Mouse (Mus musculus): Measurements from ENCODE around the gene Matn1. TPM values are rescaled to one million over a fixed set of nuclear protein-coding genes. Genes with fewer than 3 reads are reported as not detected.

Matn1 gene
- polyA plus RNA-seq, 1 experiment from 2014 or later = not detected

DNA sequence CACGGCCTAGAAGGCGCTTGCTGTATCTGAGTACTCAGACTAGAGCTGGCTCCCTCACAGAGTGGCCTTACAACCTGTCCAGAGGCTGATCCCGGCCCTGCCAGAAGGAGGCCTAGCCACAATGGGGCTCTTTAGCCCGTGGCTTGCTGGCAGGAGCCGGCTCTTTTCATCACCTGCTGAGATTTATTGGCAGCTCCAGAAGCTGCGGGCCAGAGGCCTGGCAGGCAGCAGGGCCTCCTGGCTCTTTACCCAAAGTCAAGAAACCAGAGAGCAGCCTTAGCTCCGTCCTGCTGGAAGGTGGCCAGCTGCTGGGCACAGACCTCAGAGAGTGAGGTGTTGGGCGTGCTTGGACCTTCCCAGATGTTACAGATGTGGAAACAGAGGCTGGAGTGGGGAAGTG lies 37.9 kb upstream of the Matn1 start:
- no peak overlapping the region for H3K4me3 ChIP-seq (ENCODE audit: low read depth, low read length)

DNA sequence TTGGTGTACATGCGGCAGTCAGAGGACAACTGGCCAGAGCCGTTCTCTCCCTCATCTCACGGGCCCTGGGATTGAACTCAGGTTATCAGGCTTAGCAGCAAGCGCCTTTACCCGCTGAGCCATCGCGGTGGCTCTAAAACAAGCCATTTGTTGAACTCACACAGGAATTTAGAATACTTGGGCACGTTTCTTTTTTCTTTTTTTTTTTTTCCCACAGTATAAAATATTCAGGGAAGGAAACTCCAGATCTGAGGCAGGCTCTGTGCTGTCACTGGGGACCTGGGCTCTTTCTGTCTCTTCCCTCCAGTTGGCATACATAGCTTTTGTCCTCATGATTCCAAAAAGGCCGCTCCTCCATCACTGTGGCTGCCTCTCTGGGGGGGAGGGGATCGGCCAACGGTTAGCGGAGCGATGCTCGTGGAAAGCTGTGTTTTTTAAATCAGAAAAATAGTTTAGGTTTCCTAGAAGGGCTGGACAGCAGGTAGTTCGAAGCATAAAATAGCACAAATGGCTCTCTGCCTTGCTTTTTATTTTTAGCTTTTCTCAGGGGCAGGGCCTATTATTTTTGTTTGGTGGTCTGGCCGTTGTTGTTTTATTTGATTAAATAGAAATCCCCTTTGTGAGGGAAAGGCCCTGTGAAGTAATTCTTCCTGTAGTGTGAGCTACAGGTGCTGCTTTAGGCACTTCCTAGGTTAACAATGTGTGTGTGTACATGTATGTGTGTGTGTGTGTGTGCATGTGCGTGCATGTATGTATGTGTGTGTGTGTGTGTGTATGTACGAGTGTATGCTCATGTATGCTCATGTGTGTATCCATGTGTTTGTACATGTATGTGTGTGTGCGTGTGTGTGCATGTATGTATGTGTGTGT lies 36.8 kb upstream of the Matn1 start:
- Histone ChIP-seq H3K27me3 (ENCODE audit: control insufficient read depth, insufficient read depth, low read length) (no peaks in the 10 kb centered on the region), H3K4me2 (no peak overlapping the region), H3K4me1 (ENCODE audit: control insufficient read depth, insufficient read depth, low read length) (peaks cover 15% of the 10 kb centered on the region), H3K27ac (ENCODE audit: low read depth, low read length) (no peak overlapping the region), H3K36me3 (ENCODE audit: control insufficient read depth, insufficient read depth, low read length) (no peaks in the 10 kb centered on the region), H3K4me3 (ENCODE audit: low read depth, low read length) (no peak overlapping the region), H3K9me3 (replicated peaks; ENCODE audit: control insufficient read depth, low read length) (no peaks in the 10 kb centered on the region), H3K9ac (ENCODE audit: low read depth, low read length) (no peak overlapping the region)
- no peak for ATAC-seq (replicated peaks; ENCODE audit: insufficient number of reproducible peaks, low FRiP score, low TSS enrichment)
- 86% methylated on average over 19 of the region's 19 CpGs for WGBS (ENCODE audit: insufficient replicate concordance)

More for the DNA sequence above, 37.9 kb upstream of the Matn1 start:
- H3K9ac ChIP-seq (ENCODE audit: low read depth, low read length) = no peak overlapping the region
- H3K27ac ChIP-seq (ENCODE audit: low read depth, low read length) = no peak overlapping the region
- H3K4me2 ChIP-seq = no peak overlapping the region
- no peaks in the 10 kb centered on the region for H3K27me3 ChIP-seq (ENCODE audit: control insufficient read depth, insufficient read depth, low read length)
- H3K9me3 ChIP-seq (replicated peaks; ENCODE audit: control insufficient read depth, low read length) = no peaks in the 10 kb centered on the region
- H3K36me3 ChIP-seq (ENCODE audit: control insufficient read depth, insufficient read depth, low read length) = no peaks in the 10 kb centered on the region
- H3K4me1 ChIP-seq (ENCODE audit: control insufficient read depth, insufficient read depth, low read length) = peaks cover 21% of the 10 kb centered on the region
- ATAC-seq (replicated peaks; ENCODE audit: insufficient number of reproducible peaks, low FRiP score, low TSS enrichment) = no peak
- WGBS (ENCODE audit: insufficient replicate concordance) = 39% methylated on average over 8 of the region's 8 CpGs

DNA sequence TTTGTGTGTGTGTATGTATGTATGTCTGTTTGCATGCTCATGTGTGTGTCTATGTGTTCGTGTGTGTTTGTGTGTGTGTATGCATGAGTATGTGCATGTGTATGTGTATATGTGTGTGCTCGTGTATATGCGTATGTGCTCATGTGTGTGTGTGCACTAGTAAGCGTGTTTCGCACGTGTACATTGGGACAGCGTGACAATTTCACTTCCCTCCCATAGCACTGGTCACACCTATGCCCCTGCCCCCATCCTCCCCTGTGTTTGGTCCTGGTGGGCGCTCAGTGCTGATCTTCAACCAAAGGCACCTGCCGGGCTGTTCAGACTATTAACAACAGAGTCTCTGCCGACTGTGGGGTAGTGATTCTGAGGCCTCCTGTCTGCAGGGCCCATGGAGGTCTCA lies 36.1 kb upstream of the Matn1 start:
- H3K27me3 ChIP-seq (ENCODE audit: control insufficient read depth, insufficient read depth, low read length) = no peaks in the 10 kb centered on the region
- no peak overlapping the region for H3K9ac ChIP-seq (ENCODE audit: low read depth, low read length)
- no peak for ATAC-seq (replicated peaks; ENCODE audit: insufficient number of reproducible peaks, low FRiP score, low TSS enrichment)
- H3K4me1 ChIP-seq (ENCODE audit: control insufficient read depth, insufficient read depth, low read length) = peaks cover 8% of the 10 kb centered on the region
- H3K4me2 ChIP-seq = no peak overlapping the region
- H3K9me3 ChIP-seq (replicated peaks; ENCODE audit: control insufficient read depth, low read length) = no peaks in the 10 kb centered on the region
- no peak overlapping the region for H3K27ac ChIP-seq (ENCODE audit: low read depth, low read length)
- H3K36me3 ChIP-seq (ENCODE audit: control insufficient read depth, insufficient read depth, low read length) = no peaks in the 10 kb centered on the region
- H3K4me3 ChIP-seq (ENCODE audit: low read depth, low read length) = no peak overlapping the region
- 89% methylated on average over 10 of the region's 10 CpGs for WGBS (ENCODE audit: insufficient replicate concordance)

DNA sequence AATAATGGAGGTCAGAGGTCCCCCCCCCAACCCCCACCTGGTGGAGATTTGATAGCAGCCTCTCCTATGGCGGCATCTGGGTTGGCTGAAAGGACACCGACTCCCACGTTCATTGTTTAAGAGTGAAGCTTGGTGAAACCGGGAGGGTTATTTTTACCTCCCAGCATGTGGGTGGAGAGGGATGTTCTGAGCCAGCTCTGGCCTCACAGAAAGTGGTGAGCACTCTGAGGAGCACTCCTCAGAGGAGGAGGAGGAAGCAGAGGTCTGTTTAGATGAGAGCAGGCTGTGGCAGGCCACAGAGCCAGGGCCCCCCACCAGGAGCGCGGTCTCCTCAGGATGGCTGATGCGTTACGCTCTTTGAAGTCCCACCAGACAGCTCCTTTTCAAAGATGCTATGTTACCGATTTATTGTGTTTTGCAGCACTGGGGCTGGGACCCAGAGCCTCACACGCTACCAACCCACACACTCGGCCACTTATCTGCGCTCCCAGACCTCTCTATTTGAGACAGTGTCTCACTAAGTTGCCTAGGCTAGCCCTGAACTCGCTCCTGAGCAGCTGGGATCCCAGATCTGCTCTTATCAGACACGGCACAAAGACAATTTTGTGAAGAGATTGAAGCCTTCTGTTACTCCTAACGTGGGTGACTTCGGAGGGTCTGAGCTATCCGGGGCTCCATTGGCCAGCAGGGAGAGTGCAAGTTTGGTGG lies 34.9 kb upstream of the Matn1 start:
- H3K4me2 ChIP-seq = no peak overlapping the region
- H3K9me3 ChIP-seq (replicated peaks; ENCODE audit: control insufficient read depth, low read length) = no peaks in the 10 kb centered on the region
- H3K4me1 ChIP-seq (ENCODE audit: control insufficient read depth, insufficient read depth, low read length) = peaks cover 8% of the 10 kb centered on the region
- no peak overlapping the region for H3K9ac ChIP-seq (ENCODE audit: low read depth, low read length)
- WGBS (ENCODE audit: insufficient replicate concordance) = 60% methylated on average over 17 of the region's 17 CpGs
- H3K27ac ChIP-seq (ENCODE audit: low read depth, low read length) = no peak overlapping the region
- no peak overlapping the region for H3K4me3 ChIP-seq (ENCODE audit: low read depth, low read length)
- no peak for ATAC-seq (replicated peaks; ENCODE audit: insufficient number of reproducible peaks, low FRiP score, low TSS enrichment)
- no peaks in the 10 kb centered on the region for H3K27me3 ChIP-seq (ENCODE audit: control insufficient read depth, insufficient read depth, low read length)
- no peaks in the 10 kb centered on the region for H3K36me3 ChIP-seq (ENCODE audit: control insufficient read depth, insufficient read depth, low read length)

DNA sequence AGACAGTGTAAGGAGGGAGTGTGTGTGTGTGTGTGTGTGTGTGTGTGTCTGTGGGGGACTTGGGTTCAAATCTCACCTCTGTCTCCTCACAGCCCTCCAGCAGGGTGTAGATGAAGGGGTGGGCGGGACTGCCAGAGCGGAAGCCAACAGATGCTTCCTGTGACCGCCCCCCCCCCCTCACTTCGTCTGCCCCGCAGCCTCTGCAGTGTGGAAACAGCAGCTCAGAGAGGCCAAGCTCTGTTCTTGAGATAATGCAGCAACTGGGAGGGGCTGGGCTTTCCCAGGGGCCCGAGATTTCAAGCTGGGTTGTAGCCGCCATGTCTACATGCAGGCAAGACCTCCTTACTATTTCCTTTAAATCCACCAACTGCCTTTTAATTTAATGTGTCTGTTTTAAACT lies 33.5 kb upstream of the Matn1 start:
- Histone ChIP-seq H3K36me3 (ENCODE audit: control insufficient read depth, insufficient read depth, low read length) (no peaks in the 10 kb centered on the region), H3K4me1 (ENCODE audit: control insufficient read depth, insufficient read depth, low read length) (peaks cover 4% of the 10 kb centered on the region), H3K27me3 (ENCODE audit: control insufficient read depth, insufficient read depth, low read length) (no peaks in the 10 kb centered on the region), H3K4me2 (no peak overlapping the region), H3K9me3 (replicated peaks; ENCODE audit: control insufficient read depth, low read length) (no peaks in the 10 kb centered on the region), H3K27ac (ENCODE audit: low read depth, low read length) (no peak overlapping the region), H3K4me3 (ENCODE audit: low read depth, low read length) (no peak overlapping the region), H3K9ac (ENCODE audit: low read depth, low read length) (no peak overlapping the region)
- WGBS (ENCODE audit: insufficient replicate concordance) = 21% methylated on average over 7 of the region's 7 CpGs
- ATAC-seq (replicated peaks; ENCODE audit: insufficient number of reproducible peaks, low FRiP score, low TSS enrichment) = 0 out of 2 replicates have a peak, but pooled peaks have one; percentile 43

DNA sequence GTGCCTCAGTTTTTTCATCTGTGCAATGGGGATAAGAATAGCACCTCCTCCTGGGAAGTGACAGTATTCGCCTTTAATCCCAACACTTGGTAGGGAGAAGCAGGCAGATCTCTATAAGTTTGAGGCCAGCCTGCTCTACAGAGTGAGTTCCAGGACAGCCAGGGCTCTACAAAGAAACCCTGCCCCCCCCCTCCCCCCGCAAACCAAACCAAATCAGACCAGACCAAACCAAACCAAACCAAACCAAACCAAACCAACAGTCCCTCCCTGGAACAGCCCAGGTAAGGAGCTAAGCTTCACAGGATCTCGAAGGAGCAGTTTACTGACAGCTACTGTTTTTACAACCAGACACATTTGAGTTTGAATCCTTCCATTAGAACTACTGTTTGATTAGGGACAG lies 31.6 kb upstream of the Matn1 start:
- H3K4me1 ChIP-seq (ENCODE audit: control insufficient read depth, insufficient read depth, low read length) = peaks cover 4% of the 10 kb centered on the region
- H3K4me3 ChIP-seq (ENCODE audit: low read depth, low read length) = no peak overlapping the region
- H3K9ac ChIP-seq (ENCODE audit: low read depth, low read length) = no peak overlapping the region
- no peaks in the 10 kb centered on the region for H3K9me3 ChIP-seq (replicated peaks; ENCODE audit: control insufficient read depth, low read length)
- no peak overlapping the region for H3K27ac ChIP-seq (ENCODE audit: low read depth, low read length)
- no peaks in the 10 kb centered on the region for H3K36me3 ChIP-seq (ENCODE audit: control insufficient read depth, insufficient read depth, low read length)
- WGBS (ENCODE audit: insufficient replicate concordance) = 80% methylated on average over 3 of the region's 3 CpGs
- ATAC-seq (replicated peaks; ENCODE audit: insufficient number of reproducible peaks, low FRiP score, low TSS enrichment) = no peak
- H3K4me2 ChIP-seq = no peak overlapping the region
- H3K27me3 ChIP-seq (ENCODE audit: control insufficient read depth, insufficient read depth, low read length) = no peaks in the 10 kb centered on the region

DNA sequence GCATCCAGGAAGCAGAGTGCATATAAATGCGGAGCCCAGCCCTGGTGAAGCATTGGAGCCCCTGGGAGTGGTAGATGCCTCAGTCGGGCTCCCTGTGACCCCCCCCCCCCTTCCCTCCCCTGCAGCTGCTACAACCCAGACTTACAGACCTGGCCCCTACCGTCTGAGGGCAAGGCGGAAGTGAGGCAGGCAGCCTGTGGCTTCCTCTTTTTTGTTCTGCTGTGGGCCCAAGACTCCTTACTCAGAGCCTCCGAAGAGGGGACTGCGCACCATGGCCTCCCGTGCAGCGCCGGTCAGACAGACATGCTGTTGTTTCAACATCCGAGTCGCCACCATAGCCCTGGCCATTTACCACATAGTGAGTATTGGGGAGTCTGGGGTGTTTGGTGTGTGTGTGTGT lies 31.1 kb upstream of the Matn1 start, which contains the start of gene Laptm5:
Gene Laptm5, plus strand, starts transcription at position 49 of the 400 bp plus-strand sequence.
- no peak within 1 kb of the TSS; the same call in 1 of the 2 replicates for H3K27ac ChIP-seq (ENCODE audit: low read depth, low read length)
- H3K4me2 ChIP-seq = no peak within 1 kb of the TSS
- no peaks in the 10 kb centered on the region for H3K36me3 ChIP-seq (ENCODE audit: control insufficient read depth, insufficient read depth, low read length)
- peaks cover 4% of the 10 kb centered on the region for H3K4me1 ChIP-seq (ENCODE audit: control insufficient read depth, insufficient read depth, low read length)
- no peak within 1 kb of the TSS for H3K4me3 ChIP-seq (ENCODE audit: low read depth, low read length)
- no peaks in the 10 kb centered on the region for H3K9me3 ChIP-seq (replicated peaks; ENCODE audit: control insufficient read depth, low read length)
- ATAC-seq (replicated peaks; ENCODE audit: insufficient number of reproducible peaks, low FRiP score, low TSS enrichment) = no peak
- no peaks in the 10 kb centered on the region for H3K27me3 ChIP-seq (ENCODE audit: control insufficient read depth, insufficient read depth, low read length)
- H3K9ac ChIP-seq (ENCODE audit: low read depth, low read length) = no peak within 1 kb of the TSS
- WGBS (ENCODE audit: insufficient replicate concordance) = 61% methylated on average over 11 of the region's 11 CpGs

DNA sequence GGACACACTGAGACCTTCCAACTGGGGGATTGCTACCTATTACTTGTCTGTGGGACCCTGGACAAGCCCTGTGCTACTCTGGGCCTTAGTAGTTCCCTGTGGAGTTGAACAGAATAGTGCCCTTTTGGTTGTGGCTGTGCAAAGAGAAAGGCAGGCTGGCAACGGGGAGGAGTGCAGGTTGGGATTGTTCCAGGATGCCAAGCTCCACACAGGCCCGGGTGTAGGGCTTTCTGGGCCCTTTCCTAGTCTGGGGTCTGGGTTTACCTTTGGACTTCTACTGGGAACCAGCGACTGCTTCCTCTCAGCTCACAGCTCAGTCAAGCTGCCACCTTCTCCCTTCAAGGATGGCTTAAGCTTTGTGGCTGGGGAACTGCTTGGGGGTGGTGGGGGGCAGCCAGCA lies 30.7 kb upstream of the Matn1 start:
- Histone ChIP-seq H3K27ac (ENCODE audit: low read depth, low read length) (no peak overlapping the region; the same call in 1 of the 2 replicates), H3K36me3 (ENCODE audit: control insufficient read depth, insufficient read depth, low read length) (no peaks in the 10 kb centered on the region), H3K9me3 (replicated peaks; ENCODE audit: control insufficient read depth, low read length) (no peaks in the 10 kb centered on the region), H3K27me3 (ENCODE audit: control insufficient read depth, insufficient read depth, low read length) (no peaks in the 10 kb centered on the region), H3K4me2 (no peak overlapping the region), H3K4me1 (ENCODE audit: control insufficient read depth, insufficient read depth, low read length) (peaks cover 4% of the 10 kb centered on the region), H3K4me3 (ENCODE audit: low read depth, low read length) (no peak overlapping the region), H3K9ac (ENCODE audit: low read depth, low read length) (no peak overlapping the region)
- ATAC-seq (replicated peaks; ENCODE audit: insufficient number of reproducible peaks, low FRiP score, low TSS enrichment) = no peak
- WGBS (ENCODE audit: insufficient replicate concordance) = 68% methylated on average over 3 of the region's 3 CpGs
